Comparison of ENCODE assay signal across 13 mouse cellular contexts in genomic region chr12:109512151-109512907, GRCm38 (mm10). TPM values are rescaled to one million over a fixed set of nuclear protein-coding genes. Genes with fewer than 3 reads are reported as not detected.
DNase-seq lines count a peak whose midpoint lies in the region; ATAC-seq and TF ChIP-seq lines count a peak whose summit lies in the region.
"Had no signal": no experiment of that assay in that cellular context is flagged by ENCODE, and none has a peak within 500 bp of the region (broad histone marks: within the 10 kb centered on the region; RNA-seq: fewer than 3 reads in every experiment).

No protein-coding gene starts in this region.

- peaks cover 9% of the 10 kb centered on the region; the same call in 1 of the 2 replicates for H3K4me1 ChIP-seq in kidney, postnatal 0 days (replicated peaks; ENCODE audit: insufficient read depth, low read length)
- peaks cover 54% of the 10 kb centered on the region for H3K4me1 ChIP-seq in liver, embryonic 15.5 days (replicated peaks)

- no peak overlapping the region for H3K27ac ChIP-seq in kidney, postnatal 0 days
- H3K27ac ChIP-seq in liver, embryonic 15.5 days (replicated peaks), result peak overlapping the region; percentile 58

- ATAC-seq in kidney, postnatal 0 days (replicated peaks; ENCODE audit: low FRiP score, low read depth), result 0 out of 2 replicates have a peak, but pooled peaks have one; percentile 11
- peak; percentile 35 to 63 for ATAC-seq in hematopoietic stem cell, adult 5-6 weeks (replicated peaks in 1 of 2; ENCODE audit: insufficient read depth in 1 of 2, low FRiP score in 2 of 2, low TSS enrichment in 1 of 2, low read depth in 1 of 2, poor library complexity in 2 of 2, severe bottlenecking in 2 of 2)
- peak; percentile 77 for ATAC-seq in liver, embryonic 15.5 days (ENCODE audit: insufficient read depth)
- no peak for ATAC-seq in megakaryocyte-erythroid progenitor cell, adult 5-6 weeks (replicated peaks; ENCODE audit: low FRiP score, low TSS enrichment, poor library complexity, severe bottlenecking)
- ATAC-seq: hindbrain, embryonic 16.5 days had no signal

- no peaks in the 10 kb centered on the region for H3K36me3 ChIP-seq in kidney, postnatal 0 days (ENCODE audit: insufficient read depth, low read length)
- H3K36me3 ChIP-seq in liver, embryonic 15.5 days (replicated peaks), result no peaks in the 10 kb centered on the region

- no peak overlapping the region for H3K9ac ChIP-seq in kidney, postnatal 0 days (ENCODE audit: low read depth, low read length)
- H3K9ac ChIP-seq in liver, embryonic 15.5 days, result no peak overlapping the region

- H3K9me3 ChIP-seq in kidney, postnatal 0 days (replicated peaks; ENCODE audit: low read length), result no peaks in the 10 kb centered on the region
- H3K9me3 ChIP-seq in liver, embryonic 15.5 days (replicated peaks), result no peaks in the 10 kb centered on the region

- peak; percentile 45 to 58 for DNase-seq in adrenal gland, adult (ENCODE audit: inconsistent age in 2 of 2, low spot score in 1 of 2)
- DNase-seq in adrenal gland, postnatal 4 days (ENCODE audit: low spot score in 2 of 2), result no peak
- DNase-seq in kidney, postnatal 0 days (ENCODE audit: low spot score), result peak; percentile 49
- no peak for DNase-seq in kidney, adult 8-10 months
- DNase-seq in cerebellum, postnatal 4 days (ENCODE audit: low spot score in 2 of 2), result no peak
- DNase-seq: heart, adult 11 months; lung, adult 18-20 months; right cerebral cortex, postnatal 4 days; thymus, adult 18-20 months had no signal

- no peak for TF ChIP-seq CTCF in kidney, postnatal 0 days (IDR thresholded peaks at IDR 0.05; ENCODE audit: low read depth)

- H3K4me2 ChIP-seq in kidney, postnatal 0 days (ENCODE audit: low read length), result no peak overlapping the region
- H3K4me2 ChIP-seq in liver, embryonic 15.5 days, result no peak overlapping the region

- no peaks in the 10 kb centered on the region for H3K27me3 ChIP-seq in kidney, postnatal 0 days (ENCODE audit: insufficient read depth, low read length)
- no peaks in the 10 kb centered on the region for H3K27me3 ChIP-seq in liver, embryonic 15.5 days

- H3K4me3 ChIP-seq in kidney, postnatal 0 days (replicated peaks; ENCODE audit: low read depth, low read length), result no peak overlapping the region
- H3K4me3 ChIP-seq in liver, embryonic 15.5 days (replicated peaks), result no peak overlapping the region

- WGBS in kidney, postnatal 0 days, result 22% methylated on average over 13 of the region's 13 CpGs
- WGBS in liver, embryonic 15.5 days (ENCODE audit: insufficient replicate concordance), result 18% methylated on average over 13 of the region's 13 CpGs

RNA-seq across cellular contexts. Expression of gene Dlk1, which starts 59.7 kb away (rescaled TPM):
- total RNA-seq in adrenal gland, postnatal 4 days (2021), result 1,000 to 10,000 TPM in 1 of 2 experiments, 100 to 1,000 TPM in 1; 974 to 1,168 TPM
- 25.2 and 31.1 TPM in 2 replicates for polyA plus RNA-seq in kidney, postnatal 0 days (2015; fragmentation: Nextera tagmentation; extraction: Ambion mirVana)
- not detected in 2 replicates for total RNA-seq in hematopoietic stem cell, adult 5-6 weeks (2017)
- 455 and 460 TPM in 2 replicates for polyA plus RNA-seq in liver, embryonic 15.5 days (2015; fragmentation: Nextera tagmentation; extraction: Ambion mirVana)
- total RNA-seq in megakaryocyte-erythroid progenitor cell, adult 5-6 weeks (2014; fragmentation: Nextera tagmentation), result not detected in 2 replicates
- not detected in 2 replicates for total RNA-seq in megakaryocyte-erythroid progenitor cell, adult 5-6 weeks (2017)

Comparison
In these comparisons a context has a peak if more than half of its experiments do, and no peak if none do; other contexts are left out.
1. DNase-seq: peak in adrenal gland, adult (2 of 2) and kidney, postnatal 0 days (single experiment); none in adrenal gland, postnatal 4 days (0 of 2), kidney, adult 8-10 months (0 of 2) and cerebellum, postnatal 4 days (0 of 2).
2. RNA of gene Dlk1, which starts 59.7 kb away (total RNA-seq): 974 to 1,168 TPM in adrenal gland, postnatal 4 days; not detected in megakaryocyte-erythroid progenitor cell, adult 5-6 weeks and not detected in hematopoietic stem cell, adult 5-6 weeks; every median in the first group is over 100 times any median in the second.